Mouse (Mus musculus): Measurements from ENCODE around the gene Gm20388.

DNA sequence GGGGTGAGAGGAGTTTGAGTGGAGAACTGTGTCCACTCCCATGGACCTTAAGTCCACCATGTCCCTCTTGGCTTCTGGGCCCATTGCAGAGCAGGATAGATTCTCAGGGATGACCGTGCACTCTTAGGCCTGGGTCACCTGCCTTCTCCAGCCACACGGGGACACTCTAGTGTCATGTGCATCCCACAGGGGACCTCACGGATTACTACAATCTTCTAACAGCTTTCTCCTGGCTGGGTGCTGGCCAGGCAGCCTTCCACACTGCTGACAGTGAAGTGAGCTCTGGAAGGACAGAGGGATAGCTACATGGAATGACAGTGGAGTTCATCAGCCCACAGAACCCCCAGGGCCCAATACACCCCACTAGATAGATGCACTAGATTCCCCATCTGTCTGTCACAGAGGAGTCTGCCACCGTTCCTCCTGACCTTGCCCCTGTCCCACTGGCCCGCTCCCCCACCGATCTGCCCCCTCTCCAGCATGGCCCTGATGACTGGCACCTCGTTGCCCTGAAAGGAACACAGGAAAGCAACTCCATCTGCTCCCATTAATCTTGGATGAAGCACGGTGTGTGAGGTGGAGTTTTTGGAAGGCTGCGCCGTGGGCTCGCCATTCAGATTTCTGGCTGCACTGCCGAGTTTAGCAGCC is 2287.9 kb downstream of the Gm20388 start:
- no peak for TF ChIP-seq CTCF (IDR thresholded peaks at IDR 0.05; ENCODE audit: insufficient read depth, low read depth, low read length)
- no peak for TF ChIP-seq POLR2A (IDR thresholded peaks at IDR 0.05; ENCODE audit: insufficient read depth, low read depth, low read length)

Measured in olfactory bulb, adult 2 months (tissue).